Mouse (Mus musculus) cerebellum, postnatal 10 days (tissue): ENCODE measurements around the gene Ccdc38.
A peak's percentile ranks its signal among the peaks of the same experiment; 100 is the strongest.

Experiments used
- DNase-seq, 2 experiments: peaks; one replicate each; pipeline ENCODE4 v3.0.0; 2021; ENCODE audit warnings: mixed read lengths in 2 of 2

Gene Ccdc38

GRCm38 (mm10) chr10:93540431-93541210 is at the start of gene Ccdc38:
Ccdc38 (plus strand) TSS chr10:93540632.
- peak in 1 of 2 experiments; percentile 13 for DNase-seq

DNA sequence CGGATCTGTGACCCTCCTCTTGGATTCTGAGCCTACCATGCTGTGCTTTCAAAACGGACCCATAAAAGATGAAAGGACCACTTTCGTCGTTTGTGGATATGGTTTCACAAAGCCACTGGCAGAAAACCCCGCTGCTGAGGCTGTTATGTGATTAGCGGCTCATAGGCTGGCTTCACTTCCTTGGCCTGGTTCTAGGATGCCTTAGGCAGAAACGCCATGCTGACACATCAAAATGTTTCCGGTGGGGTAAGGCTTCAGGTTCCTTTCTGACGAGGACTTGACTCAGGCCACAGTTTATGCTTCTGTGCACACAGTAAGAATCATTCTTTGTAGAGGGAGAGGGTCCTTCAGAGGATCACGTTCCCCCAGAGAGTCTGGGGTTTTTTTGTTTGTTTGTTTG is 39.6 kb upstream of the Ccdc38 start:
- no peak for DNase-seq

DNA sequence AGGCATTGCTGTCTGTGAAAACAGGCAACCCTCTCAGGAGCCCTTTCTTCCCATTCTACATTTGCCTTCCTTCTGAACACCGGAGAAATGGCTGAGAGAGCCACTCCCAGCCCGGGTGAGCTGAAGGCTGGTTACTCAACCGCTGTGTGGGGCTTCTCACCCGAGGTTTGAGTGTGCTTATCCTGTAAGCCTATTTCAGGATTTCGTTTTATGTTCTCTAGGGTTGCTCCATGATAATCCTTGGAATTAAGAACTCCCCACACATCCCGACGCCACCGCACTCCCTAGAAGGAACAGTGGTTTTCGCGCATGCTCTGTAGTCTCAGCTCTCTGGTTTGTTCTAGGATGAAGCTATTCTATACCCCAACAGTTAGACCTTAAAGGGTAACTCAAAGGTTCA is 39.1 kb upstream of the Ccdc38 start:
- DNase-seq, result no peak

- no peak for DNase-seq
Measured at GRCm38 (mm10) chr10:93508383-93508970, 32.0 kb upstream of the Ccdc38 start.

- DNase-seq, result no peak
Measured at GRCm38 (mm10) chr10:93509532-93510153, 30.8 kb upstream of the Ccdc38 start.

- DNase-seq, result peak; percentile 23 to 30
Measured at GRCm38 (mm10) chr10:93515419-93515818, 25.0 kb upstream of the Ccdc38 start.

DNA sequence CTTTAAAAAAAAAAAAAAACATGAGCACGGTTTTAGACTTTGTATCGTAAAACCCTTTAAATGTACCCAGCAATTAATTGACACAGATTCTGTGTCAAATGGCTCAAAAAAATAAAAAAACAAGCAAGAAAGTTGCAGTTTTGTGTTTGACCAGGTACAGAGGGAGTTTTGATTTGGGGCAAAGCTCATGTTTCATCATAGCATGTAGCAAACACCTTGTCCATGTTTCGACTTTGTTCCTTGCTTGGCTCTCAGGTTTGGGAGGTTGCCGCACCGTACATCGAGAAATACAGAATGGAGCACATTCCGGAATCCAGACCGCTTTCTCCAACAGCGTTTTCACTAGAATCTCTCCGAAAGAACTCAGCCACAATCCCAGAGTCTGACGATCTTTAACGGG is 24.5 kb upstream of the Ccdc38 start:
- DNase-seq, result no peak

DNA sequence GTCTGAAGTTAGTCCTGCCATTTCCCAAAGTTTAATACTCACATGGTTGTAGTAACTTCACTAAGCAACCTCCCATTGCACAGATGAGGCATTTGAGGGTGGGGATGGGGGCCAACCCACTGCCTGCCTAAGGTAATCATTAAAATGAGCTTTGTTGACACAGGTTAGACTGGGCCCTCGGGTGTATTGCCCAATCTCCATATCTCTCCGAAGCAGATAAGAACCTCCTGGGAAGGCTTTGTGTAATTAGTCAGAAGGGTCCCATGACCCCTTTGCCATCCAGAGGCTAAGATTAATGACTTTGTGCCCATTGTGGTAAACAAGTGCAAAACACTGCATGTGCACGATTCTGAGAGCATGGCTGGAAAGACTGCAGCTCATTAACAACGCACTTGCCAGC is 22.7 kb upstream of the Ccdc38 start:
- DNase-seq, result no peak

DNA sequence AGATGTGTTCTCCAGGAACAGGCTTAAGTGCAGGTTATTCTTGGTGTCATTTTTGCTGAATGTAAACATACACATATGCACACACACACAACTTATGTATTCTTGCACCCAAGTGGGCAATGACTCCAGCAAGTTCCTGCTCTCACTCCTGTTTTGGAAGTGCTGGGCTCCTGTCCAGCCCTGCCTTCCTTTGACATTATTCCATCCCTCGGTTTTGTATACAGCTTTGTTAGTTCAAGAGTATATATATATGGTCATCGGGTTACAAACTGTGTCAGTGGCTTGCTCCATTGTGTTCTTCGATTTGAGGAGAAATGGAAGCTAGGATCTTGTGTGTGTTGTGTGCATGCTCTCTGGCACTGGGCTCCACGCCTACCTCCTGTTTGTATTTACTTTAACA is 22.2 kb upstream of the Ccdc38 start:
- DNase-seq, result no peak

DNA sequence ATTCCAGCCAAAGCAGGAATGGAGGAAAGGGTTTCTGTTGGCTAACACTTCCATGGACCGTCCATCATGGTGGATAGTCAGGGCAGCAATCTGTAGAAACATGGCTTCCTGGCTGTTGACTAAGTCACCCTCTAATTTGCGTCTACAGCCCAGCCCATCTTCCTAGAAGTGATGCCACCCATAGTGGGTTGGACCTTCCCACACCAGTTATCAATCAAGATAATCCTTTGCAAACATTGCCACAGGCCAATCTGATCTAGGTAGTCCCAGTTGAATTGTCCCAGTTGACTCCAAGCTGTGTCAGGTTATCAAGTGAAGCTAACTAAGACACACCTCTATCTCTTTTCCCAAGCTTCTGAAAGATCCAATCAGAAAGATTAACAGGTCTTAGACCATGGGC is 21.8 kb upstream of the Ccdc38 start:
- no peak for DNase-seq

GRCm38 (mm10) chr10:93519159-93519558 is 21.3 kb upstream of the Ccdc38 start:
- no peak for DNase-seq

- peak; percentile 62 to 69 for DNase-seq
Measured at GRCm38 (mm10) chr10:93519756-93520155, 20.7 kb upstream of the Ccdc38 start.

- peak in 1 of 2 experiments; percentile 13 for DNase-seq
Measured at GRCm38 (mm10) chr10:93520994-93521393, 19.4 kb upstream of the Ccdc38 start.

- no peak for DNase-seq
Measured at GRCm38 (mm10) chr10:93525329-93525728, 15.1 kb upstream of the Ccdc38 start.

DNA sequence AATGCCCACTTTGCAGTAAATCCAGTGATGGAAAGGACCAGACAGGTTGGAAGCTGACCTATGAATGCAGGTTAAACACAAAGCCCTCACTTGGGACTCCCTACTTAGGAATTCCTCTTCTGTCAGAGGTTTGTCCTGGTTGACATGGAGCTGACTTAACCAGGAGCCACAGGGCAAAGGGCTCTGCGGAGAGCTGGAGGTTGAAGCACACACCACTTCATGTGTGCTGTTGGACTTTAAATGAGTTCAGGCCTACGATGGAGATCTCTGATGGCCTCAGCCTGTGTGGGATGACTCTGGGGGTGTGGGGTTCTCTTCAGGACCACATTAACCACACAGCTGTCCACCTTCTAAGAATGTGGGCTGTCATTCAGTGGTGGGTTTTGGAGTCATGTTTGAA is 2.1 kb upstream of the Ccdc38 start:
- no peak for DNase-seq

- DNase-seq, result no peak
Measured at GRCm38 (mm10) chr10:93538818-93539217, 1.6 kb upstream of the Ccdc38 start.

GRCm38 (mm10) chr10:93539775-93540430 is 529 bp upstream of the Ccdc38 start, which contains the start of gene Amdhd1:
Amdhd1 (minus strand) TSS chr10:93540033.
- peak; percentile 76 to 85 for DNase-seq

DNA sequence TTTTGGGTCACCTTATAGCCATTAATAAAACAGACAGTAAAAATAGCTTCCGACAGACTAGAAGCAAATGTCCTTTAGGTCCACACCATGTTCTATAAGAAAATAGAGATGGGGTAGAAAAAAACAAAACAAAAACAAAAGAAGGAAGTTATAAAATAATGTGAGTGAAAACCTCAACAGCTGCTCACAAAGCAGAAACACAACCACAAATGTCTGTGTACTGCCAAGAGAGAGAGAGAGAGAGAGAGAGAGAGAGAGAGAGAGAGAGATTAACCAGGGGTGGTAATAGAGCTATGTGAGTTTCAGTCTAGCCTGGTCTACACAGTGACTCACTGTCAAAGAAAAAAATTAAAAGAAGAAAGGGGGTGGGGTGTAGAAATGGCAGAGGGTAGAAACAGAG is 1.2 kb downstream of the Ccdc38 start:
- no peak for DNase-seq

DNA sequence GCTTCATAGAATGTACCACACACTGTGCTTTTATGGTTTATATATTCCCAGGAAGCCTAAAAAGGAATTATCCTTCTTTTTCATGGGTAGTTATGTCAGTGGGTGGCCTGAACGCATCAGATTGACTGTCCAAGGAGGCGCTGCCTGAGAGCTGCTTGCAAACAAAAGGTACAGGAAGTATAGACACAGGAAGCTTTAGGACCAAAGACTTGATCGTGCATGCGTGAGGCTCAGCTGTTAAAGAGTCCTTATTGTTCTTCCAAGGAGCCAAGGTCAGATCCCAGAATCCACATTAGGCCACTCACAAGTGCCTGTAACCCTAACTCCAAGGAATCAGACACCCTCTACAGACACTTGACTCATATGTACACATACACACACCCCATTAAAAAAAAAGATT is 1.9 kb downstream of the Ccdc38 start:
- no peak for DNase-seq

DNA sequence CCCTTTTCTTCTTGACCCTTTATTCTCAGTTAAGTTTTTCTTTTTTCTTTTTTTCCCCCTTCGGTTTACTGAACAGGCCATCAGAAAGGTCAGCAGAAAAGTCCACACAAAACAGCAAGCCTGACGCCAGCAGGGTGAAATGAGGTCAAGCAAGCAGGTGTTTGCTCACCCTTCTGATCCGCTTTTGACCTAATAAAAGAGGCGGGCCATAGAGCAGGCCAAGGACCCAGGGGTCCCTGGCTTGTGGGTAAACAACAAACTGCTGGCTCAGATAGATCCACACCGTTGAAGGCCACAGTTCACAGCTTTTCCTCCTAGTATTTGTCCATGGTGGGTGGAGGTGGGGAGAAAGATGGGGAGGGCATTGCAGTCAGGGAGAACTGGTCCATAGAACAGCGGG is 2.7 kb downstream of the Ccdc38 start:
- no peak for DNase-seq

- no peak for DNase-seq
Measured at GRCm38 (mm10) chr10:93544172-93544571, 3.7 kb downstream of the Ccdc38 start.

GRCm38 (mm10) chr10:93547741-93548270 is 7.4 kb downstream of the Ccdc38 start:
- DNase-seq, result no peak

- DNase-seq, result peak; percentile 90 to 92
Measured at GRCm38 (mm10) chr10:93548991-93549390, 8.6 kb downstream of the Ccdc38 start.
